Mouse (Mus musculus) spleen, postnatal 10 days (tissue): ENCODE data around the gene Stn1.

ENCODE experiments used
- DNase-seq, 2 experiments: peaks; one replicate each; pipeline ENCODE4 v3.0.0; 2021 to 2022; ENCODE audit warnings: low spot score in 2 of 2

Gene Stn1

GRCm38 (mm10) chr19:47452682-47453081, 84.6 kb downstream of the Stn1 start:
- no peak for DNase-seq

- no peak for DNase-seq
Measured at GRCm38 (mm10) chr19:47452211-47452610, 85.1 kb downstream of the Stn1 start.

GRCm38 (mm10) chr19:47451476-47452113, 85.7 kb downstream of the Stn1 start:
- DNase-seq: no peak
